Mouse (Mus musculus): ENCODE results near the gene Fam166a. TPM values are rescaled to one million over a fixed set of nuclear protein-coding genes. Genes with fewer than 3 reads are reported as not detected.
A peak's percentile ranks its signal among the peaks of the same experiment; 100 is the strongest.

Gene Fam166a
- polyA plus RNA-seq, 1 experiment from 2014 or later = not detected

DNA sequence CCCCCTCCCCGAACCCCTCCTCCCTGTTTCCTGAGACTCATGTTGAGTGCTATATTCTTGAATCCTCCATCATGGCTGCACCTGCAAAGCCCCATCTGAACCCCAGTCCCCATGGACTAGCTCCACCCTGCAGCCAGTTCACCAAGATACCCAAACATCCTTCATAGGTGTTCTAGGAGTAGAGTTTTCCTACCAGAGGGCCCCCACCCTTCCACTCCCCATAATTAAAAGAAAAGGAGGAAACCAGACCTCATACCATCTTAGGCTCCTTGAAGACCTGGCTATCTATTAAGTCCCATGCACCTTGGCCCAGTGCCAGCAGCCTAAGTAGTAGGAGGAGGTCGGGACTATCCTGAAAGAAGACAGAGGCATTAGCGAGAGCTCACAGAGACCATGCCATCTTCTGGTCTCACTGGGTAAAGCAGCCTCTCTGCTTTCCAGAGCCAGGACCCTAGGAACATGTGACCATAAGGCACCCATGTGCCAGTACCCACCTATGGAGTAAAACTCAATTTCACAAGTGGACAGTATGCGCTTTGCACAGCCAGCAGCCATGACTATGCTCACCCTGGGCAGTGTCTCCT lies 14.8 kb upstream of the Fam166a start:
- WGBS = 66% methylated on average over 4 of the region's 4 CpGs
- Histone ChIP-seq H3K36me3 (peaks cover 97% of the 10 kb centered on the region), H3K4me1 (0 out of 2 replicates have a peak, but pooled peaks cover under 1% of the 10 kb centered on the region), H3K27ac (no peak overlapping the region), H3K4me3 (no peak overlapping the region), H3K9ac (no peak overlapping the region), H3K4me2 (no peak overlapping the region), H3K27me3 (no peaks in the 10 kb centered on the region), H3K9me3 (no peaks in the 10 kb centered on the region)
- ATAC-seq (ENCODE audit: insufficient number of reproducible peaks, insufficient read depth, low FRiP score, low TSS enrichment, low read depth) = no peak

- Histone ChIP-seq H3K4me3 (no peak overlapping the region), H3K9ac (no peak overlapping the region), H3K27ac (no peak overlapping the region), H3K4me1 (peaks cover 20% of the 10 kb centered on the region), H3K27me3 (no peaks in the 10 kb centered on the region), H3K36me3 (peaks cover 64% of the 10 kb centered on the region), H3K9me3 (no peaks in the 10 kb centered on the region), H3K4me2 (no peak overlapping the region)
- ATAC-seq (ENCODE audit: insufficient number of reproducible peaks, insufficient read depth, low FRiP score, low TSS enrichment, low read depth) = no peak
- 83% methylated on average over 1 of the region's 1 CpGs for WGBS
These were observed 11.0 kb upstream of the Fam166a start for GRCm38 (mm10) chr2:25207593-25207992.

DNA sequence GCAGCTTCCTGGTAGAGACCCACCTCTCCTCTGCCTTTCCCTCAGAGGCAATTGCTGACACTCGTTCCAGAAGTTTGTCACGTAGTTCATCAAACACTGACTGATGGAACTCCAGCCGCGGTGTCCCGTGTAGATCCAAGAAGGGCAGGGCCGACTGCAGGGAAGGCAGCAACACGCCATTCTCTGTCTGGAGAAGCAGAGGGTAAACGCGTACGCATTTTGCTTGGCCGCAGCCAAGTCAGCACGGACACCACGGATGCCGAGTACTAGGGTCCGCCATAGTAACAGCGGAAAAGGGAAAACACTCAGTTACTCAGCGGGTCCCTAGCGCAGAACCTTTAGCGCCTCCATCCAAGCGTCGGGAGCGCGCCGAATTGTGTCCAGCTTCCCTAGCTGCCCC lies 7.9 kb upstream of the Fam166a start:
- Histone ChIP-seq H3K27me3 (no peaks in the 10 kb centered on the region; the same call in 1 of the 2 replicates), H3K9me3 (no peaks in the 10 kb centered on the region)

GRCm38 (mm10) chr2:25211121-25211670 lies 7.3 kb upstream of the Fam166a start, which contains the start of gene Nelfb:
Gene Nelfb, minus strand, starts transcription at chr2:25211489.
- Histone ChIP-seq H3K27me3 (no peaks in the 10 kb centered on the region; the same call in 1 of the 2 replicates), H3K9me3 (no peaks in the 10 kb centered on the region), H3K4me2 (peak within 1 kb of the TSS; percentile 83), H3K36me3 (peaks cover 28% of the 10 kb centered on the region), H3K4me1 (peaks cover 20% of the 10 kb centered on the region), H3K4me3 (peak within 1 kb of the TSS; percentile 87), H3K9ac (peak within 1 kb of the TSS; percentile 94), H3K27ac (peak within 1 kb of the TSS; percentile 91)
- ATAC-seq (ENCODE audit: insufficient number of reproducible peaks, insufficient read depth, low FRiP score, low TSS enrichment, low read depth) = peak; percentile 86
- WGBS = under 1% methylated on average over 40 of the region's 44 CpGs

More for the DNA sequence above, 7.9 kb upstream of the Fam166a start:
- H3K36me3 ChIP-seq = peaks cover 33% of the 10 kb centered on the region
- H3K27ac ChIP-seq = peak overlapping the region; percentile 91
- peak overlapping the region; percentile 83 for H3K4me2 ChIP-seq
- H3K9ac ChIP-seq = peak overlapping the region; percentile 94
- peaks cover 20% of the 10 kb centered on the region for H3K4me1 ChIP-seq
- ATAC-seq (ENCODE audit: insufficient number of reproducible peaks, insufficient read depth, low FRiP score, low TSS enrichment, low read depth) = 0 out of 2 replicates have a peak, but pooled peaks have one; percentile 6
- WGBS = under 1% methylated on average over 24 of the region's 24 CpGs
- H3K4me3 ChIP-seq = peak overlapping the region; percentile 87

DNA sequence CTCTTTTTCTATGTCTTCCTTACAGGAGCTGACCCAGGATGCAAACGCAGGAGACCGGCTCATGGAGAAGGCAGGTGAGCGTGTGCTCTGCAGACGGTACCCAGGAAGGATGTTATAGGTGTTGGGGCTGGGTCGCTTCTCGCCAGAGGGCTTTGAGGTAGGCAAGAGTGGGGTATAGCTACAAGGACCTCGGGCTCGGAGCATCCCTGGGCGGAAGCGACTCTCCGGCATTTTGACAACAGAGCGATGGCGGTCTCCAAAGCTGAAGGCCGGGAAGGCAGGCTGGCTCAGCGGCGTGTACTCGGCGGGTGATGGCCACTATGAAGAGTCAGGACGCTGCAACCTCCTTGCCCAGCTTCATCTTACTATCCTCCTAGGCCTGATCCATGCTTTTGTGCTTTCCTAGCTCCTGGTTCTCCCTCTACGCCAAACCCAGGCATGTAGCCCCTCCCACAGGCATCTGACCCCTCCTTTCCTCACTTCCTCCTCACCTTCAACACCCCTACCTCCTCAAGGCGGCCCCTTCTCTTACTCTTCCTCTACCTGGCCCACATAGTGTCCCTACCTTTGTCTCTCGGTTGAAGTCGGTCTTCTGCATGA lies 5.2 kb upstream of the Fam166a start:
- Histone ChIP-seq H3K4me2 (no peak overlapping the region), H3K9ac (no peak overlapping the region), H3K4me1 (peaks cover 20% of the 10 kb centered on the region), H3K9me3 (no peaks in the 10 kb centered on the region), H3K36me3 (peaks cover 7% of the 10 kb centered on the region), H3K4me3 (no peak overlapping the region), H3K27ac (no peak overlapping the region), H3K27me3 (no peaks in the 10 kb centered on the region; the same call in 1 of the 2 replicates)
- no peak for ATAC-seq (ENCODE audit: insufficient number of reproducible peaks, insufficient read depth, low FRiP score, low TSS enrichment, low read depth)
- whole genome bisulfite sequencing = 67% methylated on average over 23 of the region's 23 CpGs

- H3K4me3 ChIP-seq = no peak within 1 kb of the TSS
- H3K4me1 ChIP-seq = peaks cover 14% of the 10 kb centered on the region
- no peak within 1 kb of the TSS for H3K27ac ChIP-seq
- ATAC-seq (ENCODE audit: insufficient number of reproducible peaks, insufficient read depth, low FRiP score, low TSS enrichment, low read depth) = no peak
- WGBS = 70% methylated on average over 3 of the region's 3 CpGs
- no peak within 1 kb of the TSS for H3K4me2 ChIP-seq
- H3K36me3 ChIP-seq = no peaks in the 10 kb centered on the region
- H3K9me3 ChIP-seq = no peaks in the 10 kb centered on the region
- no peaks in the 10 kb centered on the region; the same call in 1 of the 2 replicates for H3K27me3 ChIP-seq
- no peak within 1 kb of the TSS for H3K9ac ChIP-seq
These were observed 4.1 kb upstream of the Fam166a start, which contains the start of gene Stpg3 for GRCm38 (mm10) chr2:25214444-25214843. Gene Stpg3, minus strand, starts transcription at chr2:25214637.

- Histone ChIP-seq H3K4me1 (no peaks in the 10 kb centered on the region), H3K4me3 (no peak overlapping the region), H3K27me3 (no peaks in the 10 kb centered on the region; the same call in 1 of the 2 replicates), H3K9ac (no peak overlapping the region), H3K4me2 (no peak overlapping the region), H3K36me3 (peaks cover 9% of the 10 kb centered on the region), H3K27ac (no peak overlapping the region), H3K9me3 (no peaks in the 10 kb centered on the region)
- ATAC-seq (ENCODE audit: insufficient number of reproducible peaks, insufficient read depth, low FRiP score, low TSS enrichment, low read depth) = no peak
- 54% methylated on average over 2 of the region's 2 CpGs for WGBS
These were observed 879 bp upstream of the Fam166a start for GRCm38 (mm10) chr2:25217666-25218065.

- Histone ChIP-seq H3K36me3 (peaks cover 9% of the 10 kb centered on the region), H3K9ac (no peak overlapping the region), H3K27ac (no peak overlapping the region), H3K4me1 (peaks cover 14% of the 10 kb centered on the region), H3K27me3 (no peaks in the 10 kb centered on the region), H3K9me3 (no peaks in the 10 kb centered on the region), H3K4me2 (no peak overlapping the region), H3K4me3 (no peak overlapping the region)
- WGBS = 71% methylated on average over 5 of the region's 5 CpGs
- no peak for ATAC-seq (ENCODE audit: insufficient number of reproducible peaks, insufficient read depth, low FRiP score, low TSS enrichment, low read depth)
These were observed 2.8 kb downstream of the Fam166a start for GRCm38 (mm10) chr2:25221331-25221772.

GRCm38 (mm10) chr2:25223681-25224491 lies 5.3 kb downstream of the Fam166a start:
- ATAC-seq (ENCODE audit: insufficient number of reproducible peaks, insufficient read depth, low FRiP score, low TSS enrichment, low read depth) = peak; percentile 5; the same call in 1 of the 2 replicates
- under 1% methylated on average over 46 of the region's 53 CpGs for WGBS

DNA sequence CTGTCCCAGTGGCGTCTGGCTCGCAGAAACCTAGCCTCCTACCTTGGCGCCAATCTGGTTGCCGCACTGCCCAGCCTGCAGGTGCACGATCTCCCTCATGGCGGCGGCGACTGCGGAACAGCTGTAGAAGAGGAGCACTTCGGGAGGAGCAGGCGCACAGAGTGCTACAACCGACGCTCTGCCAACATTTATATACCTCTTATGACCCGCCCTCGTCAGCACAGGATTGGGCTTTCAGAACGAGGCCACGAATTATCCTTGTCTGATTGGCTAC lies 5.9 kb downstream of the Fam166a start, which contains the start of gene Tubb4b:
Gene Tubb4b, minus strand, starts transcription at position 211 of the 274 bp plus-strand sequence.
- Histone ChIP-seq H3K27me3 (no peaks in the 10 kb centered on the region), H3K4me3 (peak within 1 kb of the TSS; percentile 88), H3K9me3 (no peaks in the 10 kb centered on the region), H3K27ac (peak within 1 kb of the TSS; percentile 99), H3K4me2 (peak within 1 kb of the TSS; percentile 97), H3K9ac (peak within 1 kb of the TSS; percentile 87), H3K4me1 (peaks cover 25% of the 10 kb centered on the region), H3K36me3 (peaks cover 9% of the 10 kb centered on the region)
- under 1% methylated on average over 17 of the region's 17 CpGs for WGBS
- no peak for ATAC-seq (ENCODE audit: insufficient number of reproducible peaks, insufficient read depth, low FRiP score, low TSS enrichment, low read depth)

More at GRCm38 (mm10) chr2:25223681-25224491, 5.3 kb downstream of the Fam166a start:
- peaks cover 9% of the 10 kb centered on the region for H3K36me3 ChIP-seq
- H3K27ac ChIP-seq = peak overlapping the region; percentile 91
- peak overlapping the region; percentile 88 for H3K4me3 ChIP-seq
- H3K4me2 ChIP-seq = peak overlapping the region; percentile 97
- H3K4me1 ChIP-seq = peaks cover 24% of the 10 kb centered on the region
- no peaks in the 10 kb centered on the region for H3K27me3 ChIP-seq
- no peaks in the 10 kb centered on the region for H3K9me3 ChIP-seq
- H3K9ac ChIP-seq = peak overlapping the region; percentile 87

Data from embryonic facial prominence, embryonic 13.5 days (tissue).